Mouse (Mus musculus): ENCODE results near the gene Olfr101. TPM values are rescaled to one million over a fixed set of nuclear protein-coding genes. Genes with fewer than 3 reads are reported as not detected.

Gene Olfr101
- polyA plus RNA-seq (2016; fragmentation: Nextera tagmentation; extraction: Ambion mirVana), result not detected in 2 replicates

GRCm38 (mm10) chr17:37304213-37304612 is at the start of gene Olfr101:
Gene Olfr101, minus strand, starts transcription at chr17:37304313.
- no peaks in the 10 kb centered on the region for H3K9me3 ChIP-seq (replicated peaks)
- H3K4me3 ChIP-seq, result no peak within 1 kb of the TSS
- H3K4me2 ChIP-seq, result no peak within 1 kb of the TSS
- H3K27ac ChIP-seq (ENCODE audit: poor library complexity, severe bottlenecking), result no peak within 1 kb of the TSS
- WGBS, result 65% methylated on average over 4 of the region's 4 CpGs
- H3K4me1 ChIP-seq (replicated peaks), result no peaks in the 10 kb centered on the region
- H3K9ac ChIP-seq, result no peak within 1 kb of the TSS
- no peak for ATAC-seq (ENCODE audit: insufficient number of reproducible peaks, low FRiP score)
- H3K27me3 ChIP-seq (replicated peaks), result no peaks in the 10 kb centered on the region
- no peaks in the 10 kb centered on the region for H3K36me3 ChIP-seq

GRCm38 (mm10) chr17:37339598-37339997 is 35.5 kb upstream of the Olfr101 start, which contains the start of gene Olfr103:
Gene Olfr103, minus strand, starts transcription at chr17:37339698.
- WGBS, result 87% methylated on average over 2 of the region's 2 CpGs

GRCm38 (mm10) chr17:37316954-37317353 is 12.8 kb upstream of the Olfr101 start, which contains the start of gene Olfr102:
Gene Olfr102, minus strand, starts transcription at chr17:37317054.
- H3K4me1 ChIP-seq (replicated peaks), result no peaks in the 10 kb centered on the region
- no peak within 1 kb of the TSS for H3K9ac ChIP-seq
- H3K36me3 ChIP-seq, result no peaks in the 10 kb centered on the region
- no peaks in the 10 kb centered on the region for H3K27me3 ChIP-seq (replicated peaks)
- peaks cover 11% of the 10 kb centered on the region for H3K9me3 ChIP-seq (replicated peaks)
- no peak within 1 kb of the TSS for H3K4me3 ChIP-seq
- no peak within 1 kb of the TSS for H3K27ac ChIP-seq (ENCODE audit: poor library complexity, severe bottlenecking)
- no peak within 1 kb of the TSS for H3K4me2 ChIP-seq
- no peak for ATAC-seq (ENCODE audit: insufficient number of reproducible peaks, low FRiP score)

More at GRCm38 (mm10) chr17:37339598-37339997, 35.5 kb upstream of the Olfr101 start, which contains the start of gene Olfr103:
- no peak within 1 kb of the TSS for H3K4me2 ChIP-seq
- peaks cover 4% of the 10 kb centered on the region; the same call in 1 of the 2 replicates for H3K9me3 ChIP-seq (replicated peaks)
- H3K27me3 ChIP-seq (replicated peaks), result no peaks in the 10 kb centered on the region
- H3K27ac ChIP-seq (ENCODE audit: poor library complexity, severe bottlenecking), result no peak within 1 kb of the TSS
- H3K4me3 ChIP-seq, result no peak within 1 kb of the TSS
- H3K9ac ChIP-seq, result no peak within 1 kb of the TSS
- no peaks in the 10 kb centered on the region for H3K36me3 ChIP-seq
- no peaks in the 10 kb centered on the region for H3K4me1 ChIP-seq (replicated peaks)
- ATAC-seq (ENCODE audit: insufficient number of reproducible peaks, low FRiP score), result no peak

- H3K9me3 ChIP-seq (replicated peaks), result no peaks in the 10 kb centered on the region
- 35% methylated on average over 2 of the region's 2 CpGs for WGBS
- no peak overlapping the region for H3K4me3 ChIP-seq
- H3K27me3 ChIP-seq (replicated peaks), result no peaks in the 10 kb centered on the region
- no peak overlapping the region for H3K27ac ChIP-seq (ENCODE audit: poor library complexity, severe bottlenecking)
- no peak overlapping the region for H3K9ac ChIP-seq
- H3K4me1 ChIP-seq (replicated peaks), result no peaks in the 10 kb centered on the region
- H3K4me2 ChIP-seq, result no peak overlapping the region
- H3K36me3 ChIP-seq, result no peaks in the 10 kb centered on the region
- no peak for ATAC-seq (ENCODE audit: insufficient number of reproducible peaks, low FRiP score)
Observed at GRCm38 (mm10) chr17:37310146-37310699, 6.1 kb upstream of the Olfr101 start.

- Histone ChIP-seq H3K4me1 (replicated peaks) (no peaks in the 10 kb centered on the region), H3K36me3 (no peaks in the 10 kb centered on the region), H3K27me3 (replicated peaks) (no peaks in the 10 kb centered on the region), H3K9me3 (replicated peaks) (no peaks in the 10 kb centered on the region), H3K4me2 (no peak overlapping the region), H3K27ac (ENCODE audit: poor library complexity, severe bottlenecking) (no peak overlapping the region), H3K9ac (no peak overlapping the region), H3K4me3 (no peak overlapping the region)
- no peak for ATAC-seq (ENCODE audit: insufficient number of reproducible peaks, low FRiP score)
- 33% methylated on average over 4 of the region's 4 CpGs for WGBS
Observed at GRCm38 (mm10) chr17:37308483-37308882, 4.4 kb upstream of the Olfr101 start.

- Histone ChIP-seq H3K36me3 (no peaks in the 10 kb centered on the region), H3K27me3 (replicated peaks) (no peaks in the 10 kb centered on the region), H3K4me2 (no peak within 1 kb of the TSS), H3K9ac (no peak within 1 kb of the TSS), H3K4me3 (no peak within 1 kb of the TSS), H3K9me3 (replicated peaks) (no peaks in the 10 kb centered on the region), H3K27ac (ENCODE audit: poor library complexity, severe bottlenecking) (no peak within 1 kb of the TSS), H3K4me1 (replicated peaks) (no peaks in the 10 kb centered on the region)
- 70% methylated on average over 1 of the region's 1 CpGs for WGBS
- no peak for ATAC-seq (ENCODE audit: insufficient number of reproducible peaks, low FRiP score)
Observed at GRCm38 (mm10) chr17:37283360-37283759, 20.8 kb downstream of the Olfr101 start, which contains the start of gene Olfr99. Gene Olfr99, minus strand, starts transcription at chr17:37283460.

- no peak overlapping the region for H3K4me3 ChIP-seq
- H3K36me3 ChIP-seq, result no peaks in the 10 kb centered on the region
- no peaks in the 10 kb centered on the region for H3K4me1 ChIP-seq (replicated peaks)
- H3K9me3 ChIP-seq (replicated peaks), result no peaks in the 10 kb centered on the region
- no peak overlapping the region for H3K9ac ChIP-seq
- ATAC-seq (ENCODE audit: insufficient number of reproducible peaks, low FRiP score), result no peak
- no peak overlapping the region for H3K4me2 ChIP-seq
- no peak overlapping the region for H3K27ac ChIP-seq (ENCODE audit: poor library complexity, severe bottlenecking)
- 85% methylated on average over 1 of the region's 1 CpGs for WGBS
- no peaks in the 10 kb centered on the region for H3K27me3 ChIP-seq (replicated peaks)
Observed at GRCm38 (mm10) chr17:37280331-37280730, 23.8 kb downstream of the Olfr101 start.

- H3K4me2 ChIP-seq, result no peak overlapping the region
- H3K9me3 ChIP-seq (replicated peaks), result no peaks in the 10 kb centered on the region
- no peak overlapping the region for H3K9ac ChIP-seq
- no peak for ATAC-seq (ENCODE audit: insufficient number of reproducible peaks, low FRiP score)
- no peak overlapping the region for H3K4me3 ChIP-seq
- no peaks in the 10 kb centered on the region for H3K36me3 ChIP-seq
- H3K27me3 ChIP-seq (replicated peaks), result no peaks in the 10 kb centered on the region; the same call in 1 of the 2 replicates
- no peak overlapping the region for H3K27ac ChIP-seq (ENCODE audit: poor library complexity, severe bottlenecking)
- H3K4me1 ChIP-seq (replicated peaks), result no peaks in the 10 kb centered on the region
Observed at GRCm38 (mm10) chr17:37276573-37276972, 27.5 kb downstream of the Olfr101 start.

GRCm38 (mm10) chr17:37275626-37276248 is 28.4 kb downstream of the Olfr101 start:
- H3K36me3 ChIP-seq, result no peaks in the 10 kb centered on the region
- H3K4me3 ChIP-seq, result no peak overlapping the region
- H3K27ac ChIP-seq (ENCODE audit: poor library complexity, severe bottlenecking), result no peak overlapping the region
- H3K4me1 ChIP-seq (replicated peaks), result 0 out of 2 replicates have a peak, but pooled peaks cover under 1% of the 10 kb centered on the region
- no peak for ATAC-seq (ENCODE audit: insufficient number of reproducible peaks, low FRiP score)
- no peaks in the 10 kb centered on the region for H3K9me3 ChIP-seq (replicated peaks)
- no peaks in the 10 kb centered on the region; the same call in 1 of the 2 replicates for H3K27me3 ChIP-seq (replicated peaks)
- WGBS, result 66% methylated on average over 2 of the region's 2 CpGs
- H3K9ac ChIP-seq, result no peak overlapping the region
- no peak overlapping the region for H3K4me2 ChIP-seq

GRCm38 (mm10) chr17:37270702-37271092 is 33.4 kb downstream of the Olfr101 start:
- Histone ChIP-seq H3K4me1 (replicated peaks) (0 out of 2 replicates have a peak, but pooled peaks cover 4% of the 10 kb centered on the region), H3K4me2 (peak overlapping the region; percentile 98), H3K27ac (ENCODE audit: poor library complexity, severe bottlenecking) (no peak overlapping the region), H3K4me3 (peak overlapping the region; percentile 59), H3K9ac (no peak overlapping the region), H3K27me3 (replicated peaks) (no peaks in the 10 kb centered on the region; the same call in 1 of the 2 replicates), H3K9me3 (replicated peaks) (no peaks in the 10 kb centered on the region), H3K36me3 (no peaks in the 10 kb centered on the region)
- ATAC-seq (ENCODE audit: insufficient number of reproducible peaks, low FRiP score), result peak; percentile 16; the same call in 1 of the 2 replicates
- WGBS, result 45% methylated on average over 8 of the region's 8 CpGs

- peak within 1 kb of the TSS; percentile 98 for H3K4me2 ChIP-seq
Observed at GRCm38 (mm10) chr17:37270058-37270701, 33.9 kb downstream of the Olfr101 start, which contains the start of gene H2-M3. Gene H2-M3, plus strand, starts transcription at chr17:37270220.

More at GRCm38 (mm10) chr17:37270058-37270701, 33.9 kb downstream of the Olfr101 start, which contains the start of gene H2-M3:
- ATAC-seq (ENCODE audit: insufficient number of reproducible peaks, low FRiP score), result peak; percentile 88
- Histone ChIP-seq H3K27me3 (replicated peaks) (no peaks in the 10 kb centered on the region; the same call in 1 of the 2 replicates), H3K9me3 (replicated peaks) (no peaks in the 10 kb centered on the region), H3K9ac (0 out of 2 replicates have a peak within 1 kb of the TSS, but pooled peaks have one; percentile 16), H3K36me3 (no peaks in the 10 kb centered on the region), H3K4me1 (replicated peaks) (0 out of 2 replicates have a peak, but pooled peaks cover 4% of the 10 kb centered on the region), H3K4me3 (peak within 1 kb of the TSS; percentile 59), H3K27ac (ENCODE audit: poor library complexity, severe bottlenecking) (no peak within 1 kb of the TSS)
- WGBS, result 2% methylated on average over 26 of the region's 26 CpGs
